In the genomic region with DNA sequence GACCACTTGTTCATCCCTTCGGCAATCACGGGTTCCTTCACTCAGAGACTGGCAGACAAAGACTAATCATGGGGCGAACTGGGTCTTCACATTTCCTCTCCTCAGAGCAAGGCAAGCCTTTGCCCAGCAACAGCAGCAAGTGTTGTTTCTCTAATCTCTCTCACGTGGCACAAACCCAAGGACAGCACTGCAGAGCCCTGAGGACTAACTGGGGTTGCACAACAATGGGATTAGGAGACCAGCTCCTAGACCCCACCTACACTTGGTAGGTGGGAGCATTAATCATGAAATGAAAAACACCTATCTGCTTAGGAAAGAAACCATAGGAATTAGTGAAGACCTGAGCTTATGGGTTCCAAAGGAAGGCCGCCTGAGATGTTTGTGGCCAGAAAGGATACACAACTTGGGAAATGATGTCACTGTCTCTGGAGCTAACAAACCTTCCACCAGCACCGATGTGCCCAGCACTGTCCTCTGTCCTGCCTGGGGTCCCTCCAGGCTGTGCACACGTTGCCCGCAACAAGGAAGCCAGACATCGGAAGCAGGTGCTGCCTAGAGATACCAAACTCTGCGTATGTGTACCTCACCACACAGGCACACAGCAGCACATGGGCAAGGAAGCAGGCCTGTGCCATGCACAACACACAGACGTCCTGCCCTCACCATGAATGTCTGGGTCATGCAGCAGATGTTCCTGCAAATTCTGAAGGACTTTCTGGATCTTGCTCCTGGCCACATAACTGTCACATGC, we compare ENCODE assay signal across 22 mouse cellular contexts. TPM values are rescaled to one million over a fixed set of nuclear protein-coding genes. Genes with fewer than 3 reads are reported as not detected.
A peak's percentile ranks its signal among the peaks of the same experiment; 100 is the strongest.
DNase-seq lines count a peak whose midpoint lies in the region; ATAC-seq and TF ChIP-seq lines count a peak whose summit lies in the region.
"Had no signal": no experiment of that assay in that cellular context is flagged by ENCODE, and none has a peak within 500 bp of the region (broad histone marks: within the 10 kb centered on the region; RNA-seq: fewer than 3 reads in every experiment).

No protein-coding gene starts in this region.

- H3K9me3 ChIP-seq in heart, embryonic 16.5 days (replicated peaks; ENCODE audit: control insufficient read depth, low read length), result no peaks in the 10 kb centered on the region
- no peaks in the 10 kb centered on the region for H3K9me3 ChIP-seq in heart, embryonic 10.5 days
- no peaks in the 10 kb centered on the region for H3K9me3 ChIP-seq in midbrain, embryonic 11.5 days (ENCODE audit: control insufficient read depth, low read length)
- no peaks in the 10 kb centered on the region for H3K9me3 ChIP-seq in midbrain, postnatal 0 days (ENCODE audit: low read length)
- H3K9me3 ChIP-seq: limb, embryonic 12.5 days had no signal

- no peak overlapping the region for H3K4me3 ChIP-seq in heart, embryonic 16.5 days (ENCODE audit: low read length)
- H3K4me3 ChIP-seq in heart, embryonic 10.5 days, result no peak overlapping the region
- no peak overlapping the region for H3K4me3 ChIP-seq in midbrain, embryonic 11.5 days (ENCODE audit: low read depth, low read length)
- no peak overlapping the region for H3K4me3 ChIP-seq in midbrain, postnatal 0 days (ENCODE audit: low read depth, low read length)
- H3K4me3 ChIP-seq: heart, adult 2 months; limb, embryonic 12.5 days had no signal

- WGBS in heart, embryonic 16.5 days, result 72% methylated on average over 11 of the region's 11 CpGs
- 69% methylated on average over 11 of the region's 11 CpGs for WGBS in heart, embryonic 10.5 days
- 51% methylated on average over 11 of the region's 11 CpGs for WGBS in midbrain, embryonic 11.5 days
- 53% methylated on average over 11 of the region's 11 CpGs for whole genome bisulfite sequencing in midbrain, postnatal 0 days

- no peak for DNase-seq in heart, embryonic 10.5 days (ENCODE audit: low spot score)
- peak; percentile 77 for DNase-seq in midbrain, embryonic 11.5 days (ENCODE audit: low spot score, missing footprints)
- no peak for DNase-seq in midbrain, postnatal 0 days (ENCODE audit: low spot score)
- peak; percentile 4 for DNase-seq in urinary bladder, postnatal 10 days (ENCODE audit: low spot score)
- DNase-seq in urinary bladder, postnatal 25 days (ENCODE audit: low spot score), result no peak
- no peak for DNase-seq in spleen, postnatal 36 days (ENCODE audit: low spot score in 2 of 2)
- DNase-seq: cerebellum, adult 9-11 months; forebrain, postnatal 0 days; heart, adult 2 months; heart, postnatal 10 days; kidney, adult 9 months; lung, postnatal 36 days had no signal

- H3K36me3 ChIP-seq in heart, embryonic 16.5 days (ENCODE audit: control insufficient read depth, insufficient read depth), result no peaks in the 10 kb centered on the region; the same call in 1 of the 2 replicates
- peaks cover 16% of the 10 kb centered on the region for H3K36me3 ChIP-seq in heart, embryonic 10.5 days
- no peaks in the 10 kb centered on the region for H3K36me3 ChIP-seq in midbrain, embryonic 11.5 days (ENCODE audit: control insufficient read depth, insufficient read depth, low read length)
- peaks cover 2% of the 10 kb centered on the region; the same call in 1 of the 2 replicates for H3K36me3 ChIP-seq in midbrain, postnatal 0 days (ENCODE audit: insufficient read depth, low read length)

- no peak overlapping the region for H3K4me2 ChIP-seq in heart, embryonic 16.5 days (ENCODE audit: low read depth, low read length)
- no peak overlapping the region for H3K4me2 ChIP-seq in midbrain, embryonic 11.5 days
- H3K4me2 ChIP-seq in midbrain, postnatal 0 days (ENCODE audit: low read depth, low read length, poor library complexity, severe bottlenecking), result no peak overlapping the region
- H3K4me2 ChIP-seq: limb, embryonic 12.5 days had no signal

- no peaks in the 10 kb centered on the region for H3K27me3 ChIP-seq in heart, embryonic 16.5 days (ENCODE audit: control insufficient read depth, insufficient read depth, low read length)
- H3K27me3 ChIP-seq in heart, embryonic 10.5 days (ENCODE audit: insufficient read depth, poor library complexity, severe bottlenecking), result no peaks in the 10 kb centered on the region
- no peaks in the 10 kb centered on the region for H3K27me3 ChIP-seq in midbrain, embryonic 11.5 days (ENCODE audit: control insufficient read depth, insufficient read depth, low read length)
- no peaks in the 10 kb centered on the region for H3K27me3 ChIP-seq in midbrain, postnatal 0 days (ENCODE audit: insufficient read depth, low read length)
- H3K27me3 ChIP-seq: limb, embryonic 12.5 days had no signal

- H3K27ac ChIP-seq in heart, embryonic 16.5 days (ENCODE audit: low read length), result no peak overlapping the region
- no peak overlapping the region for H3K27ac ChIP-seq in heart, embryonic 10.5 days
- no peak overlapping the region for H3K27ac ChIP-seq in midbrain, embryonic 11.5 days (ENCODE audit: low read depth, low read length)
- H3K27ac ChIP-seq in midbrain, postnatal 0 days (ENCODE audit: low read depth, low read length), result no peak overlapping the region
- H3K27ac ChIP-seq: heart, adult 2 months; hindbrain, postnatal 0 days; limb, embryonic 12.5 days had no signal

- no peak for TF ChIP-seq CTCF in midbrain, postnatal 0 days (IDR thresholded peaks at IDR 0.05)

- ATAC-seq in heart, embryonic 16.5 days (replicated peaks; ENCODE audit: extremely low read depth, insufficient read depth, low FRiP score), result 0 out of 2 replicates have a peak, but pooled peaks have one; percentile 42
- no peak; the same call in 1 of the 2 replicates for ATAC-seq in midbrain, embryonic 11.5 days (ENCODE audit: low FRiP score)
- ATAC-seq in midbrain, postnatal 0 days (ENCODE audit: low FRiP score), result no peak
- ATAC-seq: forebrain, postnatal 0 days; hindbrain, postnatal 0 days had no signal

- H3K9ac ChIP-seq in heart, embryonic 16.5 days (ENCODE audit: low read length), result no peak overlapping the region
- no peak overlapping the region for H3K9ac ChIP-seq in midbrain, embryonic 11.5 days (ENCODE audit: low read length)
- no peak overlapping the region for H3K9ac ChIP-seq in midbrain, postnatal 0 days (replicated peaks; ENCODE audit: low read length, poor library complexity, severe bottlenecking)
- H3K9ac ChIP-seq: forebrain, postnatal 0 days; limb, embryonic 12.5 days had no signal

- no peaks in the 10 kb centered on the region for H3K4me1 ChIP-seq in heart, embryonic 16.5 days (ENCODE audit: control insufficient read depth, insufficient read depth, low read length)
- 0 out of 2 replicates have a peak, but pooled peaks cover 3% of the 10 kb centered on the region for H3K4me1 ChIP-seq in heart, embryonic 10.5 days
- peaks cover 5% of the 10 kb centered on the region; the same call in 1 of the 2 replicates for H3K4me1 ChIP-seq in midbrain, embryonic 11.5 days (ENCODE audit: control insufficient read depth, insufficient read depth, low read length)
- H3K4me1 ChIP-seq in midbrain, postnatal 0 days (ENCODE audit: insufficient read depth, low read length), result no peaks in the 10 kb centered on the region
- H3K4me1 ChIP-seq: limb, embryonic 12.5 days had no signal

RNA-seq across cellular contexts. Expression of a gene that starts 16.3 kb away (rescaled TPM):
- polyA plus RNA-seq in heart, embryonic 16.5 days (2015; fragmentation: Nextera tagmentation; extraction: Ambion mirVana), result not detected in 2 replicates
- not detected in 2 replicates for polyA plus RNA-seq in heart, embryonic 10.5 days (2016; fragmentation: Nextera tagmentation; extraction: Ambion mirVana)
- not detected in 2 replicates for polyA plus RNA-seq in midbrain, embryonic 11.5 days (2014; fragmentation: Nextera tagmentation; extraction: Ambion mirVana)
- total RNA-seq in midbrain, postnatal 0 days (2014; rRNA removed), result not detected in 2 replicates
- polyA plus RNA-seq in midbrain, postnatal 0 days (2015; fragmentation: Nextera tagmentation; extraction: Ambion mirVana), result not detected in 2 replicates
- total RNA-seq: forebrain, postnatal 0 days; gastrocnemius, adult 8-10 months; heart, adult 2 months; heart, postnatal 10 days; hindbrain, postnatal 0 days; layer of hippocampus, postnatal 25 days; neutrophil, adult 5-6 weeks had no signal
- polyA plus RNA-seq: C2C12; forebrain, postnatal 0 days; heart, adult 2 months; hindbrain, postnatal 0 days; large intestine, adult 2 months; limb, embryonic 12.5 days; liver, embryonic 16.5 days; spleen, adult 2 months had no signal

Comparison
In these comparisons a context has a peak if more than half of its experiments do, and no peak if none do; other contexts are left out.
1. DNase-seq: peak in midbrain, embryonic 11.5 days (single experiment) and urinary bladder, postnatal 10 days (single experiment); none in heart, embryonic 10.5 days (single experiment), midbrain, postnatal 0 days (single experiment), urinary bladder, postnatal 25 days (single experiment) and spleen, postnatal 36 days (0 of 2).